Mouse (Mus musculus): ENCODE data around the gene Cux2. TPM values are rescaled to one million over a fixed set of nuclear protein-coding genes. Genes with fewer than 3 reads are reported as not detected.

Gene Cux2
- total and polyA plus RNA-seq, 3 experiments = 0.17 TPM; not detected in 2

DNA sequence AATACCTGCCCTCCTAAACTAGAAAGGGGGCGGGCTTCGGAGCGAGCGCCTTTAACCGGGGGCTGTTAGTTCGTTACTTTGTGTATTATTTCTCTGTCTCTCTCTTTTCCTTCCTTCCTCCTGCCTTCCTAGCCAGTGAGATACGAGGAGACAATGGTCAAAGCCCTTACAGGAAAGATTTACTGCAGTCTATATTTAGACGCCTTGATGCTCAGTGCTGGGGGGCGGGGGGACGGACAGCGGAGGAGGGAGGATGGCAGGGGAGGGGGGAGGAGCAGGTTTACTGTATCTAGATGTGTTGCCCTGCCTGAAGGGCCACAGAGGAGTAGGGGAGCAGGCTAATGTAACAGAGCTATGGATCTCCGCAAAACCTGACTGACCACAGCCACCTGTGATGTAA, 12.6 kb upstream of the Cux2 start:
- H3K9ac ChIP-seq (ENCODE audit: insufficient read depth, low read depth) = no peak overlapping the region
- TF ChIP-seq RCOR1 (conservative IDR thresholded peaks at IDR 0.05; ENCODE audit: low read depth, low read length) = no peak
- TF ChIP-seq NRF1 (IDR thresholded peaks at IDR 0.05; ENCODE audit: low read depth, low read length) = no peak
- TF ChIP-seq SIN3A (IDR thresholded peaks at IDR 0.05; ENCODE audit: low read length) = no peak
- no peak for TF ChIP-seq USF1 (IDR thresholded peaks at IDR 0.05; ENCODE audit: low read depth, low read length)
- TF ChIP-seq ZC3H11A (IDR thresholded peaks at IDR 0.05; ENCODE audit: low read depth, low read length) = no peak
- TF ChIP-seq CHD1 (IDR thresholded peaks at IDR 0.05; ENCODE audit: low read depth, low read length) = no peak
- TF ChIP-seq ZKSCAN1 (IDR thresholded peaks at IDR 0.05; ENCODE audit: borderline replicate concordance, low read depth, low read length) = no peak
- no peak for TF ChIP-seq RAD21 (IDR thresholded peaks at IDR 0.05; ENCODE audit: low read depth, low read length)
- TF ChIP-seq HCFC1 (IDR thresholded peaks at IDR 0.05; ENCODE audit: low read depth, low read length) = no peak
- TF ChIP-seq TBP (conservative IDR thresholded peaks at IDR 0.05; ENCODE audit: low read depth, low read length) = no peak
- TF ChIP-seq MYC (IDR thresholded peaks at IDR 0.05; ENCODE audit: low read depth, low read length) = no peak
- no peak for TF ChIP-seq ZNF384 (IDR thresholded peaks at IDR 0.05; ENCODE audit: low read depth, low read length)
- no peak for TF ChIP-seq NELFE (IDR thresholded peaks at IDR 0.05; ENCODE audit: low read depth, low read length)
- no peak for TF ChIP-seq POLR2AphosphoS2 (IDR thresholded peaks at IDR 0.05; ENCODE audit: low read depth, low read length)
- TF ChIP-seq MAFK (IDR thresholded peaks at IDR 0.05; ENCODE audit: insufficient replicate concordance, low read length) = no peak
- no peak overlapping the region for H3K4me3 ChIP-seq (replicated peaks in 1 of 3; ENCODE audit: low read depth in 2 of 3, low read length in 2 of 3, poor library complexity in 1 of 3)
- no peak for DNase-seq (ENCODE audit: extremely low read depth)
- H3K4me2 ChIP-seq (ENCODE audit: insufficient read depth, low read depth, poor library complexity, severe bottlenecking) = no peak overlapping the region
- no peaks in the 10 kb centered on the region for H3K36me3 ChIP-seq (replicated peaks in 1 of 2; ENCODE audit: control insufficient read depth in 1 of 2, insufficient read depth in 1 of 2, low read length in 1 of 2)
- no peaks in the 10 kb centered on the region for H3K79me2 ChIP-seq (replicated peaks; ENCODE audit: control insufficient read depth, extremely low read depth, insufficient read depth, poor library complexity, severe bottlenecking)
- peaks cover 12% of the 10 kb centered on the region for H3K9me3 ChIP-seq (replicated peaks; ENCODE audit: low read length)
- dilution Hi-C loops (cut with MboI; ENCODE audit: extremely low pct_ligation_motif_present, extremely low pct_unique_long_range_greater_than_20kb, low sequenced_read_pairs) = no loop called here
- H3K4me1 ChIP-seq (ENCODE audit: control insufficient read depth in 1 of 2, insufficient read depth in 2 of 2) = peaks cover 0 to 9% of the 10 kb centered on the region in 2 experiments; a peak in 2 of 4 replicates
- no peak overlapping the region for H3K27ac ChIP-seq (ENCODE audit: insufficient read depth, low read depth)
- in situ Hi-C loops (cut with MboI; ENCODE audit: low pct_ligation_motif_present, low pct_unique_long_range_greater_than_20kb, low sequenced_read_pairs) = no loop called here
- H3K27me3 ChIP-seq (replicated peaks) = peaks cover 72% of the 10 kb centered on the region

GRCm38 (mm10) chr5:122060767-122061333, 10.9 kb upstream of the Cux2 start:
- peaks cover 76% of the 10 kb centered on the region for H3K27me3 ChIP-seq (replicated peaks)
- H3K4me1 ChIP-seq (ENCODE audit: control insufficient read depth in 1 of 2, insufficient read depth in 2 of 2) = peaks cover 0 to 9% of the 10 kb centered on the region in 2 experiments; a peak in 2 of 4 replicates
- DNase-seq (ENCODE audit: extremely low read depth) = no peak
- in situ Hi-C loops (cut with MboI; ENCODE audit: low pct_ligation_motif_present, low pct_unique_long_range_greater_than_20kb, low sequenced_read_pairs) (no loop called here), dilution Hi-C loops (cut with MboI; ENCODE audit: extremely low pct_ligation_motif_present, extremely low pct_unique_long_range_greater_than_20kb, low sequenced_read_pairs) (no loop called here)
- H3K4me2 ChIP-seq (ENCODE audit: insufficient read depth, low read depth, poor library complexity, severe bottlenecking) = no peak overlapping the region
- H3K79me2 ChIP-seq (replicated peaks; ENCODE audit: control insufficient read depth, extremely low read depth, insufficient read depth, poor library complexity, severe bottlenecking) = no peaks in the 10 kb centered on the region
- no peaks in the 10 kb centered on the region for H3K36me3 ChIP-seq (replicated peaks in 1 of 2; ENCODE audit: control insufficient read depth in 1 of 2, insufficient read depth in 1 of 2, low read length in 1 of 2)
- peaks cover 14% of the 10 kb centered on the region for H3K9me3 ChIP-seq (replicated peaks; ENCODE audit: low read length)
- TF ChIP-seq CTCF (conservative IDR thresholded peaks at IDR 0.05 in 1 of 2, IDR thresholded peaks at IDR 0.05 in 1 of 2; ENCODE audit: low read depth in 2 of 2, low read length in 2 of 2) = no peak
- TF ChIP-seq RAD21 (IDR thresholded peaks at IDR 0.05; ENCODE audit: low read depth, low read length) = no peak
- no peak for TF ChIP-seq ELF1 (IDR thresholded peaks at IDR 0.05; ENCODE audit: low read depth, low read length)
- no peak for TF ChIP-seq MYC (IDR thresholded peaks at IDR 0.05; ENCODE audit: low read depth, low read length)
- no peak for TF ChIP-seq POLR2A (IDR thresholded peaks at IDR 0.05; ENCODE audit: low read depth, low read length)
- TF ChIP-seq USF2 (conservative IDR thresholded peaks at IDR 0.05; ENCODE audit: low read depth, low read length) = peak; percentile 61
- TF ChIP-seq USF1 (IDR thresholded peaks at IDR 0.05; ENCODE audit: low read depth, low read length) = peak; percentile 74
- TF ChIP-seq BHLHE40 (IDR thresholded peaks at IDR 0.05; ENCODE audit: low read depth, low read length) = no peak
- no peak for TF ChIP-seq CHD2 (IDR thresholded peaks at IDR 0.05; ENCODE audit: low read length)
- no peak overlapping the region for H3K4me3 ChIP-seq (replicated peaks in 1 of 3; ENCODE audit: low read depth in 2 of 3, low read length in 2 of 3, poor library complexity in 1 of 3)
- H3K27ac ChIP-seq (ENCODE audit: insufficient read depth, low read depth) = no peak overlapping the region
- no peak overlapping the region for H3K9ac ChIP-seq (ENCODE audit: insufficient read depth, low read depth)
